Mouse (Mus musculus): ENCODE measurements at regions not wholly inside any gene's neighbourhood (a gene's known extent, or its start where the extent isn't known, plus 50 kb on each side); places are given as distances from the start of the nearest gene placed in this dataset.

GRCm38 (mm10) chr10:68359135-68359534 lies 80.6 kb upstream of the Arid5b start:
- H3K36me3 ChIP-seq (ENCODE audit: control insufficient read depth, insufficient read depth, low read length): no peaks in the 10 kb centered on the region
- no peaks in the 10 kb centered on the region for H3K27me3 ChIP-seq (ENCODE audit: control insufficient read depth, insufficient read depth, low read length)
- no peak overlapping the region for H3K4me3 ChIP-seq (ENCODE audit: control insufficient read depth, low read depth, low read length)
- no peak overlapping the region for H3K27ac ChIP-seq (ENCODE audit: control insufficient read depth, insufficient read depth, low read depth, low read length)
- H3K4me1 ChIP-seq (ENCODE audit: control insufficient read depth, insufficient read depth, low read length): peaks cover 2% of the 10 kb centered on the region
- TF ChIP-seq CTCF (IDR thresholded peaks at IDR 0.05; ENCODE audit: control insufficient read depth, insufficient read depth, insufficient replicate concordance, low read depth, low read length) (0 out of 2 replicates have a peak, but pooled peaks have one; percentile 16), POLR2A (IDR thresholded peaks at IDR 0.05; ENCODE audit: control insufficient read depth, low read depth, low read length) (no peak)

- no peaks in the 10 kb centered on the region for H3K27me3 ChIP-seq (ENCODE audit: control insufficient read depth, insufficient read depth, low read length)
- no peak for TF ChIP-seq CTCF (IDR thresholded peaks at IDR 0.05; ENCODE audit: control insufficient read depth, insufficient read depth, insufficient replicate concordance, low read depth, low read length)
- TF ChIP-seq POLR2A (IDR thresholded peaks at IDR 0.05; ENCODE audit: control insufficient read depth, low read depth, low read length): no peak
- H3K4me3 ChIP-seq (ENCODE audit: control insufficient read depth, low read depth, low read length): peak overlapping the region; percentile 11
- H3K4me1 ChIP-seq (ENCODE audit: control insufficient read depth, insufficient read depth, low read length): peaks cover 2% of the 10 kb centered on the region
- no peak overlapping the region; the same call in 1 of the 2 replicates for H3K27ac ChIP-seq (ENCODE audit: control insufficient read depth, insufficient read depth, low read depth, low read length)
- H3K36me3 ChIP-seq (ENCODE audit: control insufficient read depth, insufficient read depth, low read length): no peaks in the 10 kb centered on the region
Measured at GRCm38 (mm10) chr10:68356973-68357372, 78.4 kb upstream of the Arid5b start.

GRCm38 (mm10) chr10:68356521-68356920 lies 78.0 kb upstream of the Arid5b start:
- Histone ChIP-seq H3K36me3 (ENCODE audit: control insufficient read depth, insufficient read depth, low read length) (no peaks in the 10 kb centered on the region), H3K27ac (ENCODE audit: control insufficient read depth, insufficient read depth, low read depth, low read length) (no peak overlapping the region), H3K4me3 (ENCODE audit: control insufficient read depth, low read depth, low read length) (no peak overlapping the region), H3K27me3 (ENCODE audit: control insufficient read depth, insufficient read depth, low read length) (no peaks in the 10 kb centered on the region), H3K4me1 (ENCODE audit: control insufficient read depth, insufficient read depth, low read length) (peaks cover 2% of the 10 kb centered on the region)
- TF ChIP-seq POLR2A (IDR thresholded peaks at IDR 0.05; ENCODE audit: control insufficient read depth, low read depth, low read length) (no peak), CTCF (IDR thresholded peaks at IDR 0.05; ENCODE audit: control insufficient read depth, insufficient read depth, insufficient replicate concordance, low read depth, low read length) (no peak)

GRCm38 (mm10) chr10:68356093-68356485 lies 77.5 kb upstream of the Arid5b start:
- Histone ChIP-seq H3K27ac (ENCODE audit: control insufficient read depth, insufficient read depth, low read depth, low read length) (peak overlapping the region; percentile 62), H3K27me3 (ENCODE audit: control insufficient read depth, insufficient read depth, low read length) (no peaks in the 10 kb centered on the region), H3K4me3 (ENCODE audit: control insufficient read depth, low read depth, low read length) (no peak overlapping the region), H3K36me3 (ENCODE audit: control insufficient read depth, insufficient read depth, low read length) (no peaks in the 10 kb centered on the region), H3K4me1 (ENCODE audit: control insufficient read depth, insufficient read depth, low read length) (peaks cover 2% of the 10 kb centered on the region)
- TF ChIP-seq POLR2A (IDR thresholded peaks at IDR 0.05; ENCODE audit: control insufficient read depth, low read depth, low read length): no peak
- TF ChIP-seq CTCF (IDR thresholded peaks at IDR 0.05; ENCODE audit: control insufficient read depth, insufficient read depth, insufficient replicate concordance, low read depth, low read length): no peak

GRCm38 (mm10) chr10:68355471-68356092 lies 77.0 kb upstream of the Arid5b start:
- Histone ChIP-seq H3K27ac (ENCODE audit: control insufficient read depth, insufficient read depth, low read depth, low read length) (no peak overlapping the region; the same call in 1 of the 2 replicates), H3K4me1 (ENCODE audit: control insufficient read depth, insufficient read depth, low read length) (peaks cover 3% of the 10 kb centered on the region), H3K4me3 (ENCODE audit: control insufficient read depth, low read depth, low read length) (no peak overlapping the region), H3K36me3 (ENCODE audit: control insufficient read depth, insufficient read depth, low read length) (no peaks in the 10 kb centered on the region), H3K27me3 (ENCODE audit: control insufficient read depth, insufficient read depth, low read length) (no peaks in the 10 kb centered on the region)
- TF ChIP-seq CTCF (IDR thresholded peaks at IDR 0.05; ENCODE audit: control insufficient read depth, insufficient read depth, insufficient replicate concordance, low read depth, low read length) (no peak), POLR2A (IDR thresholded peaks at IDR 0.05; ENCODE audit: control insufficient read depth, low read depth, low read length) (no peak)

- no peak overlapping the region for H3K27ac ChIP-seq (ENCODE audit: control insufficient read depth, insufficient read depth, low read depth, low read length)
- peaks cover 4% of the 10 kb centered on the region for H3K4me1 ChIP-seq (ENCODE audit: control insufficient read depth, insufficient read depth, low read length)
- no peaks in the 10 kb centered on the region for H3K27me3 ChIP-seq (ENCODE audit: control insufficient read depth, insufficient read depth, low read length)
- no peak overlapping the region for H3K4me3 ChIP-seq (ENCODE audit: control insufficient read depth, low read depth, low read length)
- H3K36me3 ChIP-seq (ENCODE audit: control insufficient read depth, insufficient read depth, low read length): no peaks in the 10 kb centered on the region
- TF ChIP-seq POLR2A (IDR thresholded peaks at IDR 0.05; ENCODE audit: control insufficient read depth, low read depth, low read length): no peak
- no peak for TF ChIP-seq CTCF (IDR thresholded peaks at IDR 0.05; ENCODE audit: control insufficient read depth, insufficient read depth, insufficient replicate concordance, low read depth, low read length)
Measured at GRCm38 (mm10) chr10:68354335-68355231, 76.0 kb upstream of the Arid5b start.

GRCm38 (mm10) chr10:68353692-68354232 lies 75.2 kb upstream of the Arid5b start:
- Histone ChIP-seq H3K4me3 (ENCODE audit: control insufficient read depth, low read depth, low read length) (no peak overlapping the region; the same call in none of the 2 replicates), H3K4me1 (ENCODE audit: control insufficient read depth, insufficient read depth, low read length) (peaks cover 4% of the 10 kb centered on the region), H3K36me3 (ENCODE audit: control insufficient read depth, insufficient read depth, low read length) (no peaks in the 10 kb centered on the region), H3K27ac (ENCODE audit: control insufficient read depth, insufficient read depth, low read depth, low read length) (peak overlapping the region; percentile 78), H3K27me3 (ENCODE audit: control insufficient read depth, insufficient read depth, low read length) (no peaks in the 10 kb centered on the region)
- TF ChIP-seq POLR2A (IDR thresholded peaks at IDR 0.05; ENCODE audit: control insufficient read depth, low read depth, low read length): no peak
- no peak for TF ChIP-seq CTCF (IDR thresholded peaks at IDR 0.05; ENCODE audit: control insufficient read depth, insufficient read depth, insufficient replicate concordance, low read depth, low read length)

Measured in testis, adult 2 months (tissue).